Mouse (Mus musculus) adrenal gland (tissue): ENCODE results near the gene Nxnl1.

Experiments
- intact Hi-C: fragments of 180-260 bp; cut with DNase I; formaldehyde crosslinking; loops from one replicate; pipeline ENCODE4 v1.15.1; 2025
- long read RNA-seq, 2 experiments: library from polyadenylated mRNA; unstranded; transcript quantifications; one replicate each; pipeline ENCODE4 v2.0.0; 2020; ENCODE audit warnings: borderline replicate concordance in 1 of 2; ENCODE audit not compliant: insufficient replicate concordance in 1 of 2

Nxnl1 gene
- long read RNA-seq, experiment 1: 0 reads
- long read RNA-seq, experiment 2: 0 reads

DNA sequence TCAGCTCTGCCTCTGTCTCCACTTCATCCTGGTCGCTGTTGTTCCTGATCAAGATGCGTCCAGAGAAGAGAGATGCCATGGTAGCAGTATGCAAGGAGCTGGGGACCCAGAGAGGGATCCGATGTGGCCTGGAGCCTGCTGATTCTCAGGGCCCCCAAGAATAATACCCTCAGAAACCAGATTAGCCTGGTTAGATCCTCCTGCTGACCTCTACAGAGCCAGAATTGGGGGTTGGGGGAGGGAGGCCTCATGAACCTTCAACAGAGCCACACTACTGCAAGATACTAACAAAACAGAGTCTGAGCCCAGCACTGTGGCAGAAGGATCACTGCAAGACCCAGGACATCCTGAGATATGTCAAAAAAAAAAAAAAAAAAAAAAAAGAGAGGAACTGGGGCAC, at the start of gene Nxnl1:
TSS of gene Nxnl1 (minus strand) at position 101 of the 400 bp plus-strand sequence.
- intact Hi-C loops: no loop called here

DNA sequence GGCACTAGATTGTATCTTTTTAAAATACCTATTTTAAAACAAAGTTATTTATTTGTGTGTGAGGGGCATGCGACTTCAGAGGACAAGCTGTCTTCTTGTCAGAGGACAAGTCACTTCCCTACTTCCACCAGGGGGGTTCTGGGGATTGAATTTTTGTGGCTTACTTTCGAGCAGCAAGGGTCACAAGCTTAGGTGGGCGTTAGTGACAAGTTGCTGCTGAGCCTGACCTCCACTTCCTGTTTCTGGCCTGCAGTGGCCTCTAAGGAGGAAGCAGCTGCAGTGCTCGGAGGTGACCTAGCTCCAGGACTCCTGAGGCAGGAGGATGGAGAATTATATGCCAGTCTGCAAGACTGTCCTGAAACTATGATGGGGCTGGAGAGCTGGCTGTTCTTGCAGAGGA, 47.0 kb upstream of the Nxnl1 start:
- intact Hi-C loops: loop anchor here (5.0 kb wide), 1 partner anchor 49 kb away; no protein-coding TSS in a partner anchor

DNA sequence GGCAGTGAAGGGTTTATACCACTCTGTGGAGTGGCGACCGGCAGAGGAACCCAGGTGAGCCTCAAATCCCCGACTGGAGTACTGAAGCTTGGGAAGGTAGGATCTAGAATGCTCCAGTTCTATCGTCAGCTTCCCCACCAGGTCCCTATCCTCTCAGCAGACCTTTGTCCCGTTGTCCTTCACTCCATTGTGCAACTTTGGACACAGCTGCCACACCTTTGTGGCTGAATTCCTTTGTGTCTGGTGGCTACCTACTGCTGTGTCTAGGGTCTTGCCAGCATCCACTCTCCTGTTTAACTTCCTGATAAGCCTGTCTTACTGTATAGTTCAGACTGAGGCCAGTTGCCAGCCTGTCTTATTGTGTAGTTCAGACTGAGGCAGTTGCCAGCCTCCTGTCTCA, 45.7 kb upstream of the Nxnl1 start:
- intact Hi-C loops: loop anchor here (5.0 kb wide), 1 partner anchor 50 kb away; no protein-coding TSS in a partner anchor

DNA sequence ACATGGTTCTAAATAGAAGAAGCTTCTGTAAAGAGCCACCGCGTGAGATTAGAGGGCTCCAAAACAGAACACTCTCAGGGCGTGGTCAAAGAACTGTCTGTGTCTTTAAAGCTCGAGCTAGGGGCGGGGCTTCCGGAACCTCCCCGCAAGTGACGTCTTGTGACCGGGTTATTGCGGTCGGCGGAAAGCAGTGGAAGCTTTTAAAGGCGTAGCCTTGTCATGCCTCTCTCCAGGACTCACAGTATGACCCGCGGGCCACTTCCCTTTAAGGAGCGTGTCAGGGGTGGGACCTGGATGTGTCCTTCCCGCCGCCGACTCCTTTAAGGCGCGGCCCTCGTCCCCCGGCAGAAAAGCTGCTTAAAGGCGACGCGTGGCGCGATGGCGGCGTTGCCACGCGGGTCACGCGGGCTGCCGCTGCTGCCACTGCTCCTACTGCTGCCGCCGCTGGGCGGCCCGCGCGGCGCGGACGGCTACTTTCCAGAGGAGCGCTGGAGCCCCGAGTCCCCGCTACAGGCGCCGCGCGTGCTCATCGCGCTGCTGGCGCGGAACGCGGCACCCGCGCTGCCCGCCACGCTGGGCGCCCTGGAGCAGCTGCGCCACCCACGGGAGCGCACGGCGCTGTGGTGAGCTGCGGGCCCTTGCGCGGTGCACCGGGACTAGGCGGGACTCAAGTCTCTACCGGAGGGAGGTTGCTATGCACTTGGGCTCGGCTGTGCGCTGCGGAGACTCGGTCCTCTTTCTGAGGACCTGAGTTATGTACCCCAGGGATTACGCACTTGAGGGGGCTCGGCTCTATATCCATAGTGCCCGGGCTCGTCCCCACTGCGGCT, 44.6 kb upstream of the Nxnl1 start, which contains the start of gene Colgalt1:
TSS of gene Colgalt1 (plus strand) at position 177 of the 830 bp plus-strand sequence.
- intact Hi-C loops: loop anchor here (5.0 kb wide), 1 partner anchor 51 kb away; no protein-coding TSS in a partner anchor

DNA sequence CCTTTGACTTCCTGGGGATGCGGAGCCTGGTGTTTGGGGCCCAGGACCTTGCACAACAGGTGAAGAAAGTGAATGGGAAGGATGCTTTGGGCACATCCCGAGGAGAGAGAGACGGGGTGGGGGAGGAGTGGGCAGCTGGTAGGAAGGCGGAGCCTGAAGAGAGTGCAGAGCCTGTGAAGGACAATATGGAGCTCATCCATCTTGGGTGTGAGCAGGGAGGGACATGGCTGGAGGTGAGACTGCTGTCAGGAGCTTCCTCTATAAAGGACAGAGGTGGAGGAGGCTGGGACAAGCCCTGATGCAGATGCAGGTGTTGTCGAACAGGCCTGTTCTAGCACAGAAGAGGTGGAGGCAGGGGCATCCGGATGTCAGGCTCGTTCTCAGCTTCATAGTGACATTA, 37.6 kb upstream of the Nxnl1 start:
- intact Hi-C loops: no loop called here

DNA sequence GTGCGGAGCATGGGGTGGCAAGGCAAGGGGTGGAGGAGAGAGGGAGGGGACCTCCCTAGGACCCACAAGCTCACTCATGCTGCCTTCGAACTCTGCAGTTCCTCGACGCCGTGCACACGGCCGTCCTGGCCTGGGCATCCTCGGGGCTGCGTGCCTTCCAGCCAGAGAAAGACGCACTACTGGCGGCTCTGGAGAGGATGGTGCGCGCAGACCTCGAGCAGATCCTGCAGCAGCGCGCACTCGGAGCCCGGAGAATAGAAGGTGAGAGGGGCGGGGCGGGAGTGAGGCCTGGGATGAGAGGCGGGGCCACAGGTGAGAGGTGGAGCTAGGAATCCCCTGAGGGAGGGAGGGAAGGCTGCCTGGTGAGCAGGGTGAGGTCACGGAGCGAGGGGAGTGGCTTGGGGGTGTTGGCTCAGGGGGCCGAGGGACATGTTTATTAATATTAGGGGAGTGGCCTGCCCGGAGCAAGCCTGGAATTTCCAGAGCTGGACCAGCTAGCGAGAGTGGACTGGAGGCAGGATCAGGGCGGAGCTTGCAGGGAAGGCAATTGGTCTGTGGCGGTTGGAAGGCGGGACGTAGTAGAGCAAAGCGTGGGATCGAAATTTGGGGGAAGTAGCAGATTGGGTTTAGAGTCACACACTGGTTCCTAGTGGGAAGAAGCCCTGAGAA, 36.4 kb upstream of the Nxnl1 start:
- intact Hi-C loops: no loop called here

DNA sequence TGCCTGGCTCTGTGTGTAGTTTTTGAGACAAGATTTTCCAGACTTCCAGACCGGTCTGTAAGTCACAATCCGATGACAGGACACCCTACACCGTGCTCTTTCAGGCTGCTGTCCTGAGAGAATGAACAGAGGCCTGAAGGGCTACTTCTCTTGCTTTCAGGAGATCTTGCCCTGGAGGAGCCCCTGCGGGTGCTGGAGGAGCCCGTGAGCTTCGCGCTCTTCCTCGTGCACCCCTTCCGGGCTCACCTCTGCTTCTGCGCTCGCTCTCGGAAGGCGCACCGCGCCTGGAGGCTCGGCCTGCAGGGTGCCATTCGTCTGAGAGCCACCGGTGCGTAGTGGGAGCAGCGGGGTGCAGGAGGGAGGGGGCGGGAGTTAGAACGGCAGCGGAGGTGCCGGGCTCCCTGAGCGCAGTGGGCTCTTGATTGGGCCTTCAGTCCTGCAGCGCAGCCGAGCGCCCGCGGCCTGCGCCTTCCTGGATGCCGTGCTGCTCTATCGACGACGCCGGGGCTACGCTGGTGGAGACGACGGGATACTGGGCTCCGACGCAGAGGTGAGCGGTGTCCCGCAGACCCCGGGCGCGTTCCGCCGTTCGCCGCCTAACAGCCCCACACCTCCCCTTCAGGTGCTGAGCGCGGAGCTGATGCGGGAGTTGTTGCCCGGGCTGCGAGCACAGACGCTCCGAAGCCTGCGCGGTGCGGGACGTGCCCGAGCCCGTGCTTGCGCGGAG, 35.7 kb upstream of the Nxnl1 start:
- intact Hi-C loops: no loop called here

DNA sequence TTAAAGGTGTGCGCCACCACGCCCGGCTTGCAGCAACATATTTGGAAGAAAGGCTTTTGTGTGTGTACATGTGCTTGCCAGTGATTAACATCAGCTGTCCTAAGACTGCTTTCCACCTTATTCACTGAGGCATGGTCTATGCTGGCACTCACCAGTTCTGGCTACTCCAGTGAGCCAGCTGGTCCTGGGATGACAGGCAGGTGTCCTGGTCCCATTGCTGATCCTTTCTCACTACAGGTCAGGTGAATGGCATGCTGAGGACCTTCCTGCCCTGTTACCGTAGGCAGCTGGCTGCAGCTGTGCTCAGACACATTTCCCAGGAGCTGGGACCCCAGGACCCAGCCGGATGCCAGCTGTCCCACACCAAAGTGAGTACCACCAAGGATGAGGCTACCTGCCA, 32.4 kb upstream of the Nxnl1 start:
- intact Hi-C loops: no loop called here

DNA sequence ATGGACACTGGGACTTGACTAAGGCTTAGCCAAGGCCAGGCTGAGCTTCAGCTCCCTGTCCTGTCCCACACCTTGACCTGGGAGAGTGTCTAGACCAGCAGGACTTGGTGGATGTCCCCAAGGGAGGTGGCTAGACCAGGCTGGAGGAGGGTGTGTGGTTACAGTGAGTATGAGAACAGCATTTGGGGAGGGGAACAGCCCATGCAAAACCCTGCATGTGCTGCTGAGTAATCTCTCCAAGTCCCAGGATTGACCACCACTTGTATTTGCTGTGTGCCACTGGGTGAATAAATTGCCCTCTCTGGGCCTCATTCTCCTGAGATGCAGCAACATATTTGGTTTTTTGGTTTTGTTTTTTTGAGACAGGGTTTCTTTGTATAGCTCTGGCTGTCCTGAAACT, 32.0 kb upstream of the Nxnl1 start:
- intact Hi-C loops: no loop called here

DNA sequence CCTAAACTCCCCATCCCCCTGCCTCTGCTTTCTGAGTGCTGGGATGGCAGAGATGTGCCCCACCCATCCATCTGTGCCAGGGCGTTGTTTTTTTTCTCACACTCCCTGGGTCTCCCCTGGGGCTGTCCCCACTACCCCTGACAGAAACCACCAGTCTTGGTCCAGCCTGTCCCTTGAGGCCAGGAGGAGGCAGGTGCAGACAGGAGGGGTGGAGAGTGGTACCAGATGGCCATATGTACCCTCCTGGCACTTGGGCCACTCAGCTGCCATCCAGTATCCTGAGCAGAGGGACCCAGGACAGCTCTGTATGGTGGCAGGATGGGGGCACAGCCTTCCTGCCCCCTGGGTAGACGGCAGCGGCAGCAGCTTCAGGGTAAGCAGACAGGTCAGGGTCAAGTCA, 31.1 kb upstream of the Nxnl1 start, which contains the start of gene Fam129c:
TSS of gene Fam129c (plus strand) at position 198 of the 400 bp plus-strand sequence.
- intact Hi-C loops: loop anchor here (2.0 kb wide), 1 partner anchor 63 kb away; no protein-coding TSS in a partner anchor

DNA sequence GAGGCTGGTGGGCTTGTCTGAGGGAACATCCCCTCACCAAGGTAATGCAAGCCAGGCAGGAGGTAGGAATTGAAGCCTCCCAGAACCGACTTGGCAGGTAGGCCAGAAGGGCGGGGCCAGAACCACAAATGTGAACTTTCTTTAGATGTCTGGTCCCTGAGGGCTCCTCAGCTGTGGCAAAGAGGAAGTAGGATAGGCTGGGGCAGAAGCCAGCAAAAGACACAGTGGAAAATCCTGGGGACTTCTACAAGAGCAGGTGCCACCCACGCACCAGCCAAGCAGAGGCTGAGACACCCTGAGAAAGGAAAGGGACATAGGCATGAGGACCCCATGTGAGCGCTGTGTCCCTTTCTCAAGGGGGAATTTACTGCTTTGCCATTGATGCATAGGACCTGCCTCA, 30.4 kb upstream of the Nxnl1 start:
- intact Hi-C loops: loop anchor here (1.0 to 2.0 kb wide), 2 partner anchors 35 to 64 kb away; no protein-coding TSS in a partner anchor

DNA sequence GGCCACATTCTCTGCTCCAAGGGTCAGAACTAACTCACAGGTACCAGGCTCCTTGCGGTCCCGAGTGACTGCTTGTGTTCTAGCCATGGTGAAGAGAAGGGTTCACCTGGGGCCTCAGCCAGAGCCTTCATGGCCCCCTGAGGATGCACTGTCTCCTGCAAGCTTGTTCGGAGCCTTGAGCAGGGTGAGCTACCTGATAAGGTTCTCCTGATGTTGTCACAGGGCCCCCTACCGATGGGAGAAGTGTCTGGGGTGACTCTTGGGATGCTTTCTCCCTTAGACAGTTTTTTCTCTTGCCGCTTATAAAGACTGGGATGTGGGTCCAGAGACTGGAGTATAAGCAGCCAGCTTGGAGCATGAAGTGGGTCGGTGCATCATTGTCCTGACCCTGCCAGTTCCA, 30.0 kb upstream of the Nxnl1 start:
- intact Hi-C loops: loop anchor here (1.0 to 2.0 kb wide), 2 partner anchors 35 to 64 kb away; no protein-coding TSS in a partner anchor

DNA sequence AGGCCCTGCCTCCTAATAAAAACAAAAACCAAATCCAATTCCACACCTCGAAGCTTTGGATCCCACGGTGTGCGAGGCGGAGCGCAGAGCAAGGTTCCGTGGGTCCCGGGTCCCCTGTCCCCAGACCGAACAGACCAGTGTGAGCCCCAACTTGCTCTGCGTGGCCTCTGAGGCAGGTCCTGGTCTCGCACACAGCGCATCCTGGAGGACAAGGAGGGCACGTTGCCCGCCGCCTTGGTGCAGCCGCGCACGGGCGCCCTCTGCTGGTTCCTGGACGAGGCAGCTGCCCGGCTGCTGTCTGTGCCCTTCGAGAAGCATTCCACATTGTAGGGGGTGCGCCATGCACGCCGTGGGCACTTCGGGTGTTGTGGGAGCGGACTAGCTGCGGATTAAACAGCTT, 29.5 kb upstream of the Nxnl1 start:
- intact Hi-C loops: loop anchor here (1.0 to 2.0 kb wide), 2 partner anchors 35 to 65 kb away; no protein-coding TSS in a partner anchor

DNA sequence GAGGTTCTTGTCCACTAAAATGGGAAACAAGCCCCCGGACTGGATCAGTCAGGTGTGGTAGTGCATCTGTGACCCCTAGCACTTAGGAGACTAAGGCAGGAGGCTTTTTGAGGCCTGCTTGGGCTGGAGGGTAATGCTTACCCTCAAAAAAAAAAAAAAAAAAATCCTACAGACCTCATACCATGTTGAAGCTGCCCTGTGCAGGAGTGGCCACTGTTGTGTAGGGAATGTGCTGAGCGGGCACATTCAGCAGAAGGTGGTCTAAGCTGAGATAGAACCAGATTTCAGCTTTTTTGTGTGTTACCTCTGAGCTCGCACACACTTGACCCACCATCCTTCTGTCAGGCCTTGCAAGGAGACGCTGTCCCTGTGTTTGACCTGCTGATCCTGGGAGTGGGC, 27.9 kb upstream of the Nxnl1 start:
- intact Hi-C loops: no loop called here

DNA sequence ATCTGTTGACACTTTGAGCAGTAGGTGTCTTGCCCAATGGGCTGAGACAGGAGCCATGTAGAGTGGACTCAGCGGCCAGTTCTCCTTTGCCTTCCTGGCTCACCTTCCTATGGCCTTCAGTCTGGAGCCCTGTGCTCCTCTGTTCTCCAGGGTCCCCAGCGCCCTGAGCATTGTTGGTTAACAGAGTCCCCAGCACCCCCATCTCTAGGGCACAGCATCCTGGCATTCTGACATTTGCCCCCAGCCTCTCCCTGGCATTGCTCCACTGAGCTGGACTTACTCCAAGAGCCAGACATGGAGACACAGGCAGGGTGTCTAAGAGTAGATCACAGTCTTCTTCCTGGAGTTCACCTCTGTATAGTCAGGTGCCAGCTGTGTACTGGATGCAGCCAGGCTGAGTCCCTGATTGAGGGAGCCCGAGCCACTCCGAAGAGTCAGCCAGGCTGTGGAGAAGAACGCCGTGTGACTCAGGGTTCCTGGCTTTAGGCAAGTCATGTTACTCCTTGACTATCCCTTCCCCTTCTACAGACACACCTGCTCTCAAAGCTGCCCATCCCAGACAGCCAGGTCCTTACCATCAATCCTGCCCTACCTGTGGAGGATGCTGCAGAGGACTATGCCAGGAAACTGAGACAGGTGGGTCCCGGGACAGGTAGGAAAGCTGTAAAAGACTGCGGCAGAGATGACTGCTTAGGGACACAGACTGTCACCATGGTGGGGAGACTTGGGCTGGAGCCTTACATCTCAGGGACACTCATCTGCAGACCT, 27.3 kb upstream of the Nxnl1 start:
- intact Hi-C loops: no loop called here

DNA sequence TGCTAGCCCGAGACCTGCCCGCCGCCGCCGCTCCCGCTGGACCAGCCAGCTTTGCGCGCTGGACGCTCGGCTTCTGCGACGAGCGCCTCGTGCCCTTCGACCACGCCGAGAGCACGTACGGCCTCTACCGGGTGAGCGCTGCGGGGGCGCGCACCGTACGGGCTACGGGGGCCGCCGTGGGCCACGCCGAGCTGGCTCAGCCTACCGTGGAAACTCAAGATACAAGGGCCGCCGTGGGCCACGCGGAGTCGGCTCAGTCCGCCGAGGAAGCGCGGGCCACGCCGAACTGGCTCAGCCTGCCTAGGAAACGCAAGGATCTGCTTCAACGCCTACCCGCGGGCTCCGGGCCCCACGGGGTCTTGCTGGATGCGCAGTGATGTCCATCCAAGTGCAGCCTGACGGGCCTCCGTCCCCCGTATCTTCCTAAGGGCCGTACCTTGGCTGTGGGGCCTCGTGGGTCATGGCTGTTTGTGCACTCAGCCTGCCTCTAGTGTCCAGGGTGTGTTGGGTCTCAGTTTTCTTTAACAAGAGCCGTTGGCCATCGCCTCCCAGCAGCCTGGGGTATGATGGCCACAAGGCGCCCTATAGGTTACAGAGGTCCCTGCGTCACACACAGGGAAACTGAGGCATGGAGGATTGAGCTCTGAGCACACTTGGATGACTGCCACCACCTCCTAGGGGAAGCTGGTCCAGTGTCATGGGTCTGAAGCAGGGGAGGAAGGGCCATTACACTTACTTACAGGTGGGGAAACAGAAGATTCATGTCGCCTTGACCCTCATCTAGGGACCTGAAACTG, 26.2 kb upstream of the Nxnl1 start:
- intact Hi-C loops: no loop called here

DNA sequence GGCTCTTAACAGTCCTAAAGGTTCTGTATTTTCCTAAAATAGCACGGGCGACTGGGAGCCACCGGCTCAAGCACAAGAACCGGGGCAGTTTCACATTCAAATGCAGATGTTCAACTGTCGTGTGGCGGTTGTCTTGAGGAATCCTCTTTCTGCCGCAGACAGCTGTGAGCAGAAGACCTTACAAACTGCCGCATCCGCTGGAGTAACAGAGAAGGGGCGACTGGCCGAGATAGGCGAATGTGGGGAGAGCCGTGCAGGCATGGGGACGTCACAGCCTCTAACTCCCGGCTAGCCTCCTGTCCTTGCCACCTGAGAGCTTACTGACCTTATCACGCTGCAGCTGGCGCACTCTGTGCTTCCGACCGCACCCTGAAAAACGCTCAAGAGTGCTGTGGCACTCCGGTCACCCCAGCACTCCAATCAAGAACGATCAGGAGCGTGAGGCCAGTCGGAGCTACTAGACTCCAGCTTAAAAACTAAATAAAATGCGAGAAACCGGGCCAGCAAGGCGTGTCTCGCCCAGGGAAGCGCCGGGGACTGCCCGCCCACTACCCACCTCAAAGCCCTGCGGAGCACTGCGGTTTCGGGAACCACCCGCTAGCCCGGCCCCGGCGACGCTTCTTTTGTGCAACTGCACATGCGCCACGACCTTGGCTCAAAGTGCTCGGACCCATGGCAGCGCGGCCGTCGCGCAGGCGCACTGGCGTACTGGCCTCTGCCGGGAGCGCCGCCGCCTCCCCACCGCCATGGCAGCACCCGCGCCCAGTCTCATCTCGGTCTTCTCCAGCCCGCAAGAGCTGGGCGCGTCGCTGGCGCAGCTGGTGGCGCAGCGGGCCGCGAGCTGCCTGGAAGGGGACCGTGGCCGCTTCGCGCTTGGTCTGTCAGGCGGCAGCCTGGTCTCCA, 25.3 kb upstream of the Nxnl1 start, which contains the start of gene Pgls:
TSS of gene Pgls (plus strand) at position 706 of the 903 bp plus-strand sequence.
- intact Hi-C loops: no loop called here

DNA sequence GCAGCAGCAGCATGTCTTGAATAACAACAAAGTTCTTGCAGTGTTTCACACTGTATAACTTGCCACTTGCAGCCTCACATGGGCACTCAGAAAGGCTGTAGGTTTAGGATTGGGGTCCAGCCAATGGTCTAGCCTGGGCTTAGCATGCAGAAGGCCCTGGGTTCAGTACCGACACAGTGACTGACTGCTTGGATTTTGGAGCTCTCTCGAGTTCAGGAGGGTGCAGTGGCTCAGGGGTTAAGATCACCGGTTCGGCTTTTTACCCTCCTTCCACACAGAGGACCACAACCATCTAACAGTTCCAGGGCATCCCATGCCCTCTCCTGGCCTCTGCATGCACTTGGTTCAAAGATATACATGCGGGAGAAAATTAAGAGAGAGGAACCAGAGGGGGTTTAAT, 24.6 kb upstream of the Nxnl1 start:
- intact Hi-C loops: no loop called here

DNA sequence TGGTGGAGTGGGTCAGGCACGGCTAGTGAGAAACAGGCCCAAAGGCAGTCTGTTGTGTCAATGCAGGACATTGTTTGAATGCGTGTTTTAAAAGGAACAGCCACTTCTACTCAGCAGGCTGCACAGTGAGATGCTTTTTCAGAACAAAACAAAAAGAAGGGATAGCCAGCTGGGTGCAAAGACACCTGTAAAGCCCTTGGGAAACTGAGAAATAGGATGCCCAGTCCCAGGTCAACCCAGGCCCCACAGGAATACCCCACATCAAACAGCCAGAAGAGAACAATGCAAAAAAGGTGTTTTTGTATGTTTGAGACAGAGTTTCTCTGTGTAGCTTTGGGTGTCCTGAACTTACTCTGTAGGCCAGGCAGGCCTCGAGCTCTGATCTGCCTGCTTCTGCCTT, 22.4 kb upstream of the Nxnl1 start:
- intact Hi-C loops: no loop called here
